Mouse (Mus musculus) liver, embryonic 13.5 days (tissue): ENCODE results near the gene Tulp3. TPM values are rescaled to one million over a fixed set of nuclear protein-coding genes. Genes with fewer than 3 reads are reported as not detected.

Experiments used
- ATAC-seq: fragments of 200-750 bp; cut with Nextera tagmentation; 2 replicates; pipeline ENCODE4 v1.8.0; 2017; ENCODE audit warnings: low read depth, mild to moderate bottlenecking, moderate number of reproducible peaks, moderate library complexity
- DNase-seq: peaks from one replicate; pipeline ENCODE4 v3.0.0; 2022
- H3K27ac ChIP-seq: fragments of 300-500 bp; sonication (generic); 2 replicates; pipeline ENCODE4 v1.5.1; 2015; ENCODE audit warnings: moderate library complexity, mild to moderate bottlenecking, inconsistent platforms
- H3K27me3 ChIP-seq: fragments of 300-500 bp; sonication (generic); 2 replicates; pipeline ENCODE4 v1.6.1; 2015; ENCODE audit warnings: mild to moderate bottlenecking, inconsistent platforms
- H3K36me3 ChIP-seq: fragments of 300-500 bp; sonication (generic); 2 replicates; pipeline ENCODE4 v1.6.1; 2015; ENCODE audit warnings: mild to moderate bottlenecking, inconsistent platforms
- H3K4me1 ChIP-seq: fragments of 300-500 bp; sonication (generic); replicated peaks from 2 replicates; pipeline ENCODE4 v1.6.1; 2015; ENCODE audit warnings: inconsistent platforms
- H3K4me2 ChIP-seq: fragments of 300-500 bp; sonication (generic); 2 replicates; pipeline ENCODE4 v1.6.1; 2015; ENCODE audit warnings: inconsistent platforms, mild to moderate bottlenecking, moderate library complexity
- H3K4me3 ChIP-seq: fragments of 300-500 bp; sonication (generic); replicated peaks from 2 replicates; pipeline ENCODE4 v1.5.1; 2015; ENCODE audit warnings: mild to moderate bottlenecking, inconsistent platforms
- H3K9ac ChIP-seq: fragments of 300-500 bp; sonication (generic); 2 replicates; pipeline ENCODE4 v1.6.1; 2015; ENCODE audit warnings: mild to moderate bottlenecking, inconsistent platforms
- H3K9me3 ChIP-seq: fragments of 300-500 bp; sonication (generic); replicated peaks from 2 replicates; pipeline ENCODE4 v1.6.1; 2016; ENCODE audit warnings: inconsistent platforms
- WGBS: fragments of 180-500 bp; shearing (Covaris S2); methylation state at CpG from one replicate; pipeline ENCODE4 v1.1.7; 2015; ENCODE audit not compliant: insufficient replicate concordance; 5-methylcytosine and 5-hydroxymethylcytosine counted together
- polyA plus RNA-seq: library from polyadenylated mRNA; unstranded; fragments of >200 nt; fragmentation: Nextera tagmentation; extraction: Ambion mirVana; gene quantifications from 2 replicates; pipeline ENCODE4 v1.2.1, GENCODE M21; 2015

Gene Tulp3
- polyA plus RNA-seq, 1 experiment from 2014 or later, result 2.5 TPM

DNA sequence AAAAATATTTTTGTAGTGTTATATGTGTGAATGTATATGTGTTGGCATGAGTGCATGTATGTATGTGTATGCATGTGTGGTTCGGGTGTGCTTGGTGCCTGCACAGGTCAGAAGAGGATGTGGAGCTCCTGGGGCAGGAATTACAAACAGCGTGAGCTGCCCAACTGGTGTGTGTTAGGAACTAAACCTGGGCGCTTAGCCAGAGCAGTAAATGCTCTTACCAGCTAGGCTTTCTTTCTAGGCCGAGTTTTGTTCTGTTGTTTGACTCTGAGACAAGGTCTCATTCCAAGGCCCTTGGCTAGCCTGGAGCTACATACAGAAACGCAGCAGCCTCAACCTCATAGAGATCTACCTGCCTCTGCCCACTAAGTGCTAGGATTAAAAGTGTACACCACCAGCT lies 64.4 kb downstream of the Tulp3 start:
- H3K4me1 ChIP-seq, result peaks cover 4% of the 10 kb centered on the region
- no peak overlapping the region for H3K4me2 ChIP-seq
- 71% methylated on average over 5 of the region's 5 CpGs for WGBS
- H3K27me3 ChIP-seq, result peaks cover under 1% of the 10 kb centered on the region; the same call in 1 of the 2 replicates
- H3K9me3 ChIP-seq, result no peaks in the 10 kb centered on the region
- H3K36me3 ChIP-seq, result no peaks in the 10 kb centered on the region
- no peak overlapping the region for H3K27ac ChIP-seq
- no peak for DNase-seq
- ATAC-seq, result no peak
- H3K9ac ChIP-seq, result no peak overlapping the region
- H3K4me3 ChIP-seq, result no peak overlapping the region

DNA sequence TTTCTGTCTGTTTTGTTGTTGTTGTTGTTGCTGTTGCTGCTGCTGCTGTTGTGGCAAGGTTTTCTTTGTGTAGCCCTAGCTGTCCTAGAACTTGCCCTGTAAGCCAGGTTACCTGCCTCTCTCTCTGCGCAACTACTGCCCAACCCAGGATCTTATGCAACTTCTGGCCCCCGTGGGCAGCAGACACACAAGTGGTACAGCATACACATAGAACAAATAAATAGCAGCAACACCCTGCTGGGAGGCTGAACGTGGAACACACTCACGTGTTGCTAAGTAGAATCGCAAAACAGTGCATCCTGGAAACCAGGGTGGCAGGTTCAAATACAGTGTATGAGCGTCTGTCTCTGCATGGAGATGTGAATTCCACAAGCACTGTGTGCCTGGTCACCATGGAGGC lies 67.0 kb downstream of the Tulp3 start:
- no peak overlapping the region for H3K4me3 ChIP-seq
- H3K4me2 ChIP-seq, result no peak overlapping the region
- no peak overlapping the region for H3K9ac ChIP-seq
- no peaks in the 10 kb centered on the region; the same call in 1 of the 2 replicates for H3K27me3 ChIP-seq
- H3K9me3 ChIP-seq, result no peaks in the 10 kb centered on the region
- no peaks in the 10 kb centered on the region for H3K36me3 ChIP-seq
- H3K27ac ChIP-seq, result no peak overlapping the region
- no peak for DNase-seq
- peaks cover 10% of the 10 kb centered on the region for H3K4me1 ChIP-seq
- 61% methylated on average over 6 of the region's 6 CpGs for WGBS
- ATAC-seq, result no peak

- Histone ChIP-seq H3K4me3 (no peak overlapping the region; the same call in 1 of the 2 replicates), H3K27ac (no peak overlapping the region), H3K9me3 (no peaks in the 10 kb centered on the region), H3K36me3 (no peaks in the 10 kb centered on the region), H3K9ac (0 out of 2 replicates have a peak overlapping the region, but pooled peaks have one; percentile 22), H3K4me2 (peak overlapping the region; percentile 47), H3K27me3 (no peaks in the 10 kb centered on the region; the same call in 1 of the 2 replicates), H3K4me1 (peaks cover 10% of the 10 kb centered on the region)
- WGBS, result 2% methylated on average over 16 of the region's 16 CpGs
- DNase-seq, result peak; percentile 13
- peak; percentile 54; the same call in 1 of the 2 replicates for ATAC-seq
Observed at GRCm38 (mm10) chr6:128285792-128286430, 69.7 kb downstream of the Tulp3 start.

DNA sequence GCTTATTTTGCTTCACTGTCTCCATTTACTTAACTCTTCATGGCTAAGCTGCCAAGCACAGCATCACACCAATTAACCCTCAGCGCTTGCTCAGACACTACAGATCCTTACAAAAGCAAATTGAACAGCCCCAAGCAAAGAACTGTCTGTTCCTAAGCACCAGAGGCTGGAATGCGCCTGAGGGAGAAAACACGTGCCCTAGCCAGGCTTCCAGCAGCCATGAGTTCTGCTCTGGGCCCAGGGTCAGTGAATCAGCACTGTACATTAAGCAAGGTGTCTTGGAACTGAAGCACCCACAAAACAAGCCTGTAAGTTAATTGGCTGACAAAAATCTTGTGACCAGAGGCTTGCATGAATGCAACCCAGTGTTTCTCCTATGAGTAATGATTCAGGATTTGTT lies 73.5 kb downstream of the Tulp3 start:
- Histone ChIP-seq H3K9me3 (no peaks in the 10 kb centered on the region), H3K27ac (no peak overlapping the region), H3K27me3 (no peaks in the 10 kb centered on the region; the same call in 1 of the 2 replicates), H3K4me3 (no peak overlapping the region), H3K9ac (no peak overlapping the region), H3K4me2 (no peak overlapping the region), H3K4me1 (peaks cover 14% of the 10 kb centered on the region), H3K36me3 (no peaks in the 10 kb centered on the region)
- no peak for DNase-seq
- ATAC-seq, result no peak
- WGBS, result 63% methylated on average over 3 of the region's 3 CpGs

DNA sequence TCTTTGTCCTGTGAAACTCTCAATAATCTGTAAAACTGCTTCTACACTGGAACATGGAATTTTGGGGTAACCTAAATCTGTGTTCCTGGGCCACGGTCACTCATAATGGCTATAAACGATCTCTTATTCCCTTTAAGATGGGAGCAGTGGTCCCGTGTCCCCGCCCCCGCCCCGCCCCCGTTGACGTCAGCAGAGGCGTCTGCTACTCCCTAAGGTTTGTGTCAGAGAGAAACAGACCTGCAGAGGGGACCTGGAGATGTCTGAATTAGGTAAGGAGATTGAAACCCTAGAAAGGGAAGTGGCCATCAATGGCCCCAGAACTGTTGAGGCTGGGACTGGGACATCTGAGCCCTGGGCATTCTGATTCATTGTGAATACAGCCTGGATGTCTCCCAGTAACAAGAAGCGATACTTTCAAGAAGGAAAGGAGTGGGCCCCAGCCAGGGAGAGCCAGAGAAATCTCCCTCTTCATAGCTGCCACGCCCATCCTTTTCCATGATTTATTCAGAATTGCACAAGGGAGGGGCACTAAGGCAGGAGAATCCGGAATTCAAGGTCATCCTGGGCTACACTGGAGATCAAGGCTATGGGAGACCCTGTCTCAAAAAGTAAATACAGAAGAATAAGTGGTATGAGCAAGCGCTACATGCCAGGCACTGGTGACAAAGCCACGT lies 75.0 kb downstream of the Tulp3 start:
- no peaks in the 10 kb centered on the region for H3K36me3 ChIP-seq
- no peaks in the 10 kb centered on the region for H3K9me3 ChIP-seq
- 45% methylated on average over 14 of the region's 14 CpGs for WGBS
- H3K4me2 ChIP-seq, result no peak overlapping the region
- DNase-seq (no peak), ATAC-seq (no peak)
- H3K9ac ChIP-seq, result no peak overlapping the region
- H3K27me3 ChIP-seq, result no peaks in the 10 kb centered on the region
- no peak overlapping the region for H3K4me3 ChIP-seq
- no peak overlapping the region for H3K27ac ChIP-seq
- peaks cover 5% of the 10 kb centered on the region; the same call in 1 of the 2 replicates for H3K4me1 ChIP-seq

DNA sequence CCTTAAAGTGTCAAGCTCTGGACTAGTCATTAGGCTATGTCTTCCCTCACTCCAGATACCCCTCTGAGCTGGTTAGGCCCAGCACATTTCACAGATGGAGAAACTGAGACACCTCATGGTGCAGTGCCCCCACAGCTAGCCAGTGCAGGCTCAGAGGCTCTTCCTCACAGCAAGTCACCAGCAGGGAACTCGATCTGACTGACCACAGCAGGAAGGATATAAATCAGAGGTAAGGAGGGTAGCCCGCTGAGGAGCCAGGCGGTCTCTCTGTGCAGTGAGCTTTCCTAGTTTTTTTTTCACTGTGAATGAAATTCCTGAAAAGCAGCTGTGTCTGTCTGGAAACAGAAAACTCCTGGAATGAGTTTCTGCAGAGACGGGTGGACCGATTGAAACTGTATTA lies 76.0 kb downstream of the Tulp3 start:
- Histone ChIP-seq H3K9me3 (no peaks in the 10 kb centered on the region), H3K36me3 (no peaks in the 10 kb centered on the region), H3K4me3 (no peak overlapping the region), H3K9ac (no peak overlapping the region), H3K27me3 (no peaks in the 10 kb centered on the region), H3K4me1 (0 out of 2 replicates have a peak, but pooled peaks cover 4% of the 10 kb centered on the region), H3K4me2 (no peak overlapping the region), H3K27ac (no peak overlapping the region)
- WGBS, result 37% methylated on average over 5 of the region's 5 CpGs
- ATAC-seq (no peak), DNase-seq (no peak)

GRCm38 (mm10) chr6:128279099-128279498 lies 76.6 kb downstream of the Tulp3 start:
- H3K4me3 ChIP-seq, result no peak overlapping the region
- no peaks in the 10 kb centered on the region for H3K9me3 ChIP-seq
- no peak overlapping the region for H3K4me2 ChIP-seq
- H3K4me1 ChIP-seq, result 0 out of 2 replicates have a peak, but pooled peaks cover 4% of the 10 kb centered on the region
- no peaks in the 10 kb centered on the region for H3K27me3 ChIP-seq
- H3K27ac ChIP-seq, result no peak overlapping the region
- H3K9ac ChIP-seq, result no peak overlapping the region
- DNase-seq (no peak), ATAC-seq (no peak)
- H3K36me3 ChIP-seq, result no peaks in the 10 kb centered on the region
- WGBS, result 43% methylated on average over 4 of the region's 4 CpGs

- Histone ChIP-seq H3K27ac (no peak overlapping the region), H3K4me1 (0 out of 2 replicates have a peak, but pooled peaks cover 4% of the 10 kb centered on the region), H3K36me3 (no peaks in the 10 kb centered on the region), H3K27me3 (no peaks in the 10 kb centered on the region), H3K9me3 (no peaks in the 10 kb centered on the region), H3K4me3 (no peak overlapping the region), H3K9ac (no peak overlapping the region), H3K4me2 (no peak overlapping the region)
- WGBS, result 66% methylated on average over 11 of the region's 11 CpGs
- DNase-seq (no peak), ATAC-seq (no peak)
Observed at GRCm38 (mm10) chr6:128277132-128278085, 78.2 kb downstream of the Tulp3 start.

DNA sequence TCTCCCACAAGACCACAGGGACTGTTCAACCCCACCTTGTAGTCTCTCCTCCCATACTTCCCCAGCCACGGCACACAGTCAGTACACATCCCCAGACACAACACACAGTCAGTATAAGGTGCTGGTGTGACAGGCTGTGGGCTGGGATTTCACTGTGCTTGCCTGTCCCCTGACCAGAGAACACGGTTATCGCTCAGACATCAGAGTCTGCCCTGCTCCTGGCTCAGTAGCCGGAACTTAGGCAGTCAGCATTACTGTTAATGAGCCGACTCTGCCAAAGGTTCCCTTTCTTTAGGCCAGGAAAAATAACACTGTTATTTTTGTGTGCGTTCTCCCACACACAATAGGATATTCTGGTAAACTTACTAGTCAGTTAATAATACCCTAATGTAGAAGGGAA lies 79.3 kb downstream of the Tulp3 start:
- Histone ChIP-seq H3K4me2 (no peak overlapping the region), H3K4me1 (0 out of 2 replicates have a peak, but pooled peaks cover 4% of the 10 kb centered on the region), H3K9ac (no peak overlapping the region), H3K27me3 (no peaks in the 10 kb centered on the region), H3K9me3 (no peaks in the 10 kb centered on the region), H3K36me3 (no peaks in the 10 kb centered on the region), H3K4me3 (no peak overlapping the region), H3K27ac (no peak overlapping the region)
- ATAC-seq (no peak), DNase-seq (no peak)
- WGBS, result 75% methylated on average over 6 of the region's 6 CpGs

GRCm38 (mm10) chr6:128275506-128276064 lies 80.1 kb downstream of the Tulp3 start:
- Histone ChIP-seq H3K4me1 (0 out of 2 replicates have a peak, but pooled peaks cover 4% of the 10 kb centered on the region), H3K9me3 (no peaks in the 10 kb centered on the region), H3K27me3 (no peaks in the 10 kb centered on the region), H3K4me3 (no peak overlapping the region), H3K4me2 (no peak overlapping the region), H3K9ac (no peak overlapping the region), H3K36me3 (no peaks in the 10 kb centered on the region), H3K27ac (no peak overlapping the region)
- no peak for ATAC-seq
- no peak for DNase-seq
- WGBS, result 73% methylated on average over 8 of the region's 8 CpGs

DNA sequence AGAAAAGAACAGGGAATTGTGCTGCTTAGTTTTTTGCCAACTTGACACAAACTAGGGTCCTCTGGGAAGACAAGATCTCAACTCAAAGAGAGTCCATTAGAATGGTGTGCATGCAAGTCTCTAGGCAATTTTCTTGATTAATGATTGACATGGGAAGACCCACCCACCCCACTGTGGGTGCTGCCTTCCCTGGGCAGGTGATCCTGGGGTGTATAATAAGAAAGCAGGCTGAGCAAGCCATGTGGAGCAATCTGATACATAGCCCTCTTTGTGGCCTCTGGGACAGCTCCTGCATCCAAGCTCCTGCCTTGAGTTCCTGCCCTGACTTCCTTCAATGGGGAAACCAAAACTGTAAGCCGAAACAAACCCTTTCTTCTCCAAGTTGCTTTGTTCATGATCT lies 82.1 kb downstream of the Tulp3 start:
- H3K9ac ChIP-seq, result no peak overlapping the region
- H3K4me2 ChIP-seq, result no peak overlapping the region
- 47% methylated on average over 1 of the region's 1 CpGs for WGBS
- 0 out of 2 replicates have a peak, but pooled peaks cover 4% of the 10 kb centered on the region for H3K4me1 ChIP-seq
- H3K27ac ChIP-seq, result no peak overlapping the region
- ATAC-seq (no peak), DNase-seq (no peak)
- H3K4me3 ChIP-seq, result no peak overlapping the region
- no peaks in the 10 kb centered on the region for H3K36me3 ChIP-seq
- no peaks in the 10 kb centered on the region for H3K27me3 ChIP-seq
- H3K9me3 ChIP-seq, result no peaks in the 10 kb centered on the region
